Mouse (Mus musculus): ENCODE results near the gene Aes. TPM values are rescaled to one million over a fixed set of nuclear protein-coding genes. Genes with fewer than 3 reads are reported as not detected.
A peak's percentile ranks its signal among the peaks of the same experiment; 100 is the strongest.

Aes gene
- polyA plus RNA-seq, 1 experiment from 2014 or later = 429 TPM

GRCm38 (mm10) chr10:81568381-81569191, 9.3 kb downstream of the Aes start:
- Histone ChIP-seq H3K36me3 (ENCODE audit: control insufficient read depth, insufficient read depth, low read length) (peaks cover 16% of the 10 kb centered on the region), H3K9me3 (ENCODE audit: control insufficient read depth, low read length) (no peaks in the 10 kb centered on the region), H3K27me3 (ENCODE audit: control insufficient read depth, insufficient read depth, low read length) (no peaks in the 10 kb centered on the region), H3K27ac (replicated peaks) (no peak overlapping the region), H3K4me1 (replicated peaks; ENCODE audit: control insufficient read depth, insufficient read depth) (peaks cover 18% of the 10 kb centered on the region), H3K9ac (ENCODE audit: low read length) (no peak overlapping the region), H3K4me3 (ENCODE audit: low read depth, low read length) (no peak overlapping the region), H3K4me2 (replicated peaks; ENCODE audit: low read depth) (no peak overlapping the region)
- DNase-seq (ENCODE audit: low spot score) (peak; percentile 53), ATAC-seq (ENCODE audit: low FRiP score, low TSS enrichment) (no peak)
- TF ChIP-seq CTCF (IDR thresholded peaks at IDR 0.05; ENCODE audit: low read depth) (no peak), EP300 (optimal IDR thresholded peaks at IDR 0.05) (no peak)
- WGBS = 19% methylated on average over 15 of the region's 16 CpGs

GRCm38 (mm10) chr10:81569507-81570237, 10.4 kb downstream of the Aes start:
- no peak for TF ChIP-seq CTCF (IDR thresholded peaks at IDR 0.05; ENCODE audit: low read depth)
- no peak for TF ChIP-seq EP300 (optimal IDR thresholded peaks at IDR 0.05)
- no peaks in the 10 kb centered on the region for H3K9me3 ChIP-seq (ENCODE audit: control insufficient read depth, low read length)
- H3K4me3 ChIP-seq (ENCODE audit: low read depth, low read length) = no peak overlapping the region
- 69% methylated on average over 9 of the region's 9 CpGs for WGBS
- no peaks in the 10 kb centered on the region for H3K27me3 ChIP-seq (ENCODE audit: control insufficient read depth, insufficient read depth, low read length)
- no peak overlapping the region for H3K4me2 ChIP-seq (replicated peaks; ENCODE audit: low read depth)
- H3K27ac ChIP-seq (replicated peaks) = no peak overlapping the region
- H3K4me1 ChIP-seq (replicated peaks; ENCODE audit: control insufficient read depth, insufficient read depth) = peaks cover 14% of the 10 kb centered on the region
- H3K9ac ChIP-seq (ENCODE audit: low read length) = no peak overlapping the region
- no peak for ATAC-seq (ENCODE audit: low FRiP score, low TSS enrichment)
- peaks cover 16% of the 10 kb centered on the region for H3K36me3 ChIP-seq (ENCODE audit: control insufficient read depth, insufficient read depth, low read length)
- no peak for DNase-seq (ENCODE audit: low spot score)

GRCm38 (mm10) chr10:81570238-81570800, 11.0 kb downstream of the Aes start:
- no peaks in the 10 kb centered on the region for H3K27me3 ChIP-seq (ENCODE audit: control insufficient read depth, insufficient read depth, low read length)
- H3K4me3 ChIP-seq (ENCODE audit: low read depth, low read length) = peak overlapping the region; percentile 38
- ATAC-seq (ENCODE audit: low FRiP score, low TSS enrichment) (no peak), DNase-seq (ENCODE audit: low spot score) (no peak)
- no peak for TF ChIP-seq EP300 (optimal IDR thresholded peaks at IDR 0.05)
- TF ChIP-seq CTCF (IDR thresholded peaks at IDR 0.05; ENCODE audit: low read depth) = no peak
- H3K27ac ChIP-seq (replicated peaks) = peak overlapping the region; percentile 56
- H3K9me3 ChIP-seq (ENCODE audit: control insufficient read depth, low read length) = no peaks in the 10 kb centered on the region
- peak overlapping the region; percentile 31 for H3K9ac ChIP-seq (ENCODE audit: low read length)
- peaks cover 10% of the 10 kb centered on the region for H3K36me3 ChIP-seq (ENCODE audit: control insufficient read depth, insufficient read depth, low read length)
- H3K4me1 ChIP-seq (replicated peaks; ENCODE audit: control insufficient read depth, insufficient read depth) = peaks cover 15% of the 10 kb centered on the region
- H3K4me2 ChIP-seq (replicated peaks; ENCODE audit: low read depth) = peak overlapping the region; percentile 69
- 9% methylated on average over 8 of the region's 11 CpGs for WGBS

- ATAC-seq (ENCODE audit: low FRiP score, low TSS enrichment) = peak; percentile 61
- no peaks in the 10 kb centered on the region for H3K27me3 ChIP-seq (ENCODE audit: control insufficient read depth, insufficient read depth, low read length)
- no peaks in the 10 kb centered on the region for H3K9me3 ChIP-seq (ENCODE audit: control insufficient read depth, low read length)
- TF ChIP-seq EP300 (optimal IDR thresholded peaks at IDR 0.05) (no peak), CTCF (IDR thresholded peaks at IDR 0.05; ENCODE audit: low read depth) (peak; percentile 34; the same call in 1 of the 2 replicates)
- peak overlapping the region; percentile 31 for H3K9ac ChIP-seq (ENCODE audit: low read length)
- H3K4me2 ChIP-seq (replicated peaks; ENCODE audit: low read depth) = peak overlapping the region; percentile 69
- peak overlapping the region; percentile 38 for H3K4me3 ChIP-seq (ENCODE audit: low read depth, low read length)
- peaks cover 3% of the 10 kb centered on the region for H3K36me3 ChIP-seq (ENCODE audit: control insufficient read depth, insufficient read depth, low read length)
- WGBS = under 1% methylated on average over 30 of the region's 34 CpGs
- peak overlapping the region; percentile 56 for H3K27ac ChIP-seq (replicated peaks)
- DNase-seq (ENCODE audit: low spot score) = peak; percentile 93
- H3K4me1 ChIP-seq (replicated peaks; ENCODE audit: control insufficient read depth, insufficient read depth) = peaks cover 19% of the 10 kb centered on the region
Measured at GRCm38 (mm10) chr10:81570831-81571500, 11.7 kb downstream of the Aes start.

- peak; percentile 93 for ATAC-seq (ENCODE audit: low FRiP score, low TSS enrichment)
- no peak overlapping the region for H3K9ac ChIP-seq (ENCODE audit: low read length)
- peak; percentile 94 for DNase-seq (ENCODE audit: low spot score)
- H3K9me3 ChIP-seq (ENCODE audit: control insufficient read depth, low read length) = no peaks in the 10 kb centered on the region
- no peaks in the 10 kb centered on the region for H3K27me3 ChIP-seq (ENCODE audit: control insufficient read depth, insufficient read depth, low read length)
- H3K4me2 ChIP-seq (replicated peaks; ENCODE audit: low read depth) = peak overlapping the region; percentile 69
- under 1% methylated on average over 18 of the region's 18 CpGs for WGBS
- H3K36me3 ChIP-seq (ENCODE audit: control insufficient read depth, insufficient read depth, low read length) = no peaks in the 10 kb centered on the region
- peaks cover 19% of the 10 kb centered on the region for H3K4me1 ChIP-seq (replicated peaks; ENCODE audit: control insufficient read depth, insufficient read depth)
- H3K27ac ChIP-seq (replicated peaks) = peak overlapping the region; percentile 49
- H3K4me3 ChIP-seq (ENCODE audit: low read depth, low read length) = peak overlapping the region; percentile 38
- TF ChIP-seq EP300 (optimal IDR thresholded peaks at IDR 0.05) (no peak), CTCF (IDR thresholded peaks at IDR 0.05; ENCODE audit: low read depth) (no peak)
Measured at GRCm38 (mm10) chr10:81571501-81571876, 12.2 kb downstream of the Aes start.
